Mouse (Mus musculus) hindbrain, embryonic 10.5 days (tissue): ENCODE results near the gene Olfr412. TPM values are rescaled to one million over a fixed set of nuclear protein-coding genes. Genes with fewer than 3 reads are reported as not detected.

Experiments used
- polyA plus RNA-seq: library from polyadenylated mRNA; unstranded; fragments of >200 nt; fragmentation: Nextera tagmentation; extraction: Ambion mirVana; gene quantifications from 2 replicates; pipeline ENCODE4 v1.2.1, GENCODE M21; 2016

Gene Olfr412
- polyA plus RNA-seq, 1 experiment from 2014 or later: not detected

Other genes starting within 250 kb of the Olfr412 start
- gene Olfr401, start 248.4 kb upstream of the Olfr412 start, polyA plus RNA-seq: not detected in 2 replicates
- not detected in 2 replicates for gene Olfr402, start 208.5 kb upstream of the Olfr412 start, polyA plus RNA-seq
- not detected in 2 replicates for gene Olfr403, start 175.8 kb upstream of the Olfr412 start, polyA plus RNA-seq
- not detected in 2 replicates for gene Olfr43, start 150.7 kb upstream of the Olfr412 start, polyA plus RNA-seq
- gene Olfr406, start 102.3 kb upstream of the Olfr412 start, polyA plus RNA-seq: not detected in 2 replicates
- gene Olfr59, start 78.3 kb upstream of the Olfr412 start, polyA plus RNA-seq: not detected in 2 replicates
- gene Olfr410, start 24.0 kb upstream of the Olfr412 start, polyA plus RNA-seq: not detected in 2 replicates
- not detected in 2 replicates for gene Olfr411, start 9.4 kb upstream of the Olfr412 start, polyA plus RNA-seq
- 1.5 and 1.6 TPM in 2 replicates for gene Rap1gap2, start 248.8 kb downstream of the Olfr412 start, polyA plus RNA-seq